Mouse (Mus musculus) MEL (cell line): ENCODE measurements at regions not wholly inside any gene's neighbourhood (a gene's known extent, or its start where the extent isn't known, plus 50 kb on each side); places are given as distances from the start of the nearest gene placed in this dataset.

Experiments used
- CTCF ChIP-seq, 3 experiments: IDR thresholded peaks in 2 of 3; conservative IDR thresholded peaks in 1 of 3; 2 replicates each; pipeline ENCODE4 v1.5.1; 2011 to 2012; ENCODE audit warnings: low read length in 3 of 3, low read depth in 2 of 3, mild to moderate bottlenecking in 2 of 3, improper control_type of control experiment in 1 of 3, inconsistent platforms in 1 of 3, mixed read lengths in 1 of 3, moderate library complexity in 1 of 3; ENCODE audit not compliant: control insufficient read depth in 1 of 3, insufficient read depth in 1 of 3, poor library complexity in 1 of 3, severe bottlenecking in 1 of 3
- MXI1 ChIP-seq: IDR thresholded peaks from 2 replicates; pipeline ENCODE4 v1.6.1; 2011; ENCODE audit warnings: mild to moderate bottlenecking, low read depth, low read length, improper control_type of control experiment
- MYC ChIP-seq: IDR thresholded peaks from 2 replicates; pipeline ENCODE4 v1.6.1; 2011; ENCODE audit warnings: low read depth, mild to moderate bottlenecking, low read length, improper control_type of control experiment, moderate library complexity
- POLR2AphosphoS2 ChIP-seq: IDR thresholded peaks from 2 replicates; pipeline ENCODE4 v1.6.1; 2011; ENCODE audit warnings: low read length, improper control_type of control experiment
- RCOR1 ChIP-seq: IDR thresholded peaks from 2 replicates; pipeline ENCODE4 v1.6.1; 2012; ENCODE audit warnings: low read depth, mild to moderate bottlenecking, inconsistent platforms, low read length, improper control_type of control experiment

- TF ChIP-seq CTCF (IDR thresholded peaks at IDR 0.05 in 2 of 3, conservative IDR thresholded peaks at IDR 0.05 in 1 of 3; ENCODE audit: control insufficient read depth in 1 of 3, insufficient read depth in 1 of 3, low read depth in 2 of 3, low read length in 3 of 3, poor library complexity in 1 of 3, severe bottlenecking in 1 of 3), result peak in 1 of 3 experiments; percentile 5; a peak in 2 of 6 replicates
- TF ChIP-seq MXI1, result no peak
- TF ChIP-seq MYC, result no peak
- TF ChIP-seq RCOR1, result no peak
- TF ChIP-seq POLR2AphosphoS2, result no peak
Observed at GRCm38 (mm10) chr11:12540333-12540870, 75.6 kb upstream of the Cobl start.
